Mouse (Mus musculus) midbrain, embryonic 12.5 days (tissue): ENCODE results near the gene Gpatch3. TPM values are rescaled to one million over a fixed set of nuclear protein-coding genes. Genes with fewer than 3 reads are reported as not detected.

Experiments
- microRNA-seq: library from miRNA; unstranded; fragments of <30 nt; microRNA quantifications from one replicate; pipeline ENCODE4, GENCODE M21; 2017
- polyA plus RNA-seq: library from polyadenylated mRNA; unstranded; fragments of >200 nt; fragmentation: Nextera tagmentation; extraction: Ambion mirVana; gene quantifications from 2 replicates; pipeline ENCODE4 v1.2.1, GENCODE M21; 2016

Gpatch3 gene
- polyA plus RNA-seq, 1 experiment from 2014 or later, result 11.5 TPM

Small RNA genes lying within 50 kb of the gene (microRNA-seq; reads per million reads assigned to microRNA genes)
- gene Gm23158, result not detected

Other genes with a start within 250 kb of the Gpatch3 start
- gene Wdtc1, start 221.3 kb upstream of the Gpatch3 start, polyA plus RNA-seq, result 24.2 and 26.1 TPM in 2 replicates
- gene Slc9a1, start 205.0 kb upstream of the Gpatch3 start, polyA plus RNA-seq, result 9.0 and 9.2 TPM in 2 replicates
- gene Tent5b, start 94.6 kb upstream of the Gpatch3 start, polyA plus RNA-seq, result 0.13 and 0.60 TPM in 2 replicates
- gene Trnp1, start 76.2 kb upstream of the Gpatch3 start, polyA plus RNA-seq, result 1.9 and 2.3 TPM in 2 replicates
- 0.57 and 0.89 TPM in 2 replicates for gene Kdf1, start 55.8 kb upstream of the Gpatch3 start, polyA plus RNA-seq
- 370 and 391 TPM in 2 replicates for gene Nudc, start 28.7 kb upstream of the Gpatch3 start, polyA plus RNA-seq
- gene Nr0b2, start 21.4 kb upstream of the Gpatch3 start, polyA plus RNA-seq, result not detected in 2 replicates
- 23.0 and 25.3 TPM in 2 replicates for gene Gpn2, start 9.6 kb downstream of the Gpatch3 start, polyA plus RNA-seq
- 6.7 and 9.5 TPM in 2 replicates for gene Sfn, start 27.4 kb downstream of the Gpatch3 start, polyA plus RNA-seq
- 4.1 and 4.7 TPM in 2 replicates for gene Zdhhc18, start 75.4 kb downstream of the Gpatch3 start, polyA plus RNA-seq
- gene Pigv, start 97.9 kb downstream of the Gpatch3 start, polyA plus RNA-seq, result 18.3 and 19.1 TPM in 2 replicates
- 47.7 and 48.5 TPM in 2 replicates for gene Arid1a, start 182.0 kb downstream of the Gpatch3 start, polyA plus RNA-seq